Mouse (Mus musculus): ENCODE data around the gene Jdp2.
"Not testable (repeated sequence)": the region's sequence is repeated elsewhere in the genome, so short reads cannot be mapped to it uniquely, and the experiment has no call there.

The Jdp2 gene

GRCm38 (mm10) chr12:85638541-85639325 lies 39.9 kb downstream of the Jdp2 start:
- no peak for DNase-seq (ENCODE audit: low spot score in 2 of 2)

- DNase-seq (ENCODE audit: low spot score in 2 of 2), result peak; percentile 76 to 83
Measured at GRCm38 (mm10) chr12:85639326-85640008, 40.6 kb downstream of the Jdp2 start.

- no peak for DNase-seq (ENCODE audit: low spot score in 2 of 2)
Measured at GRCm38 (mm10) chr12:85640852-85641563, 42.2 kb downstream of the Jdp2 start.

GRCm38 (mm10) chr12:85641564-85641931 lies 42.7 kb downstream of the Jdp2 start:
- no peak for DNase-seq (ENCODE audit: low spot score in 2 of 2)

GRCm38 (mm10) chr12:85643735-85644134 lies 44.9 kb downstream of the Jdp2 start:
- DNase-seq (ENCODE audit: low spot score in 2 of 2), result no peak

GRCm38 (mm10) chr12:85645664-85646063 lies 46.8 kb downstream of the Jdp2 start:
- peak in 1 of 2 experiments; percentile 49 for DNase-seq (ENCODE audit: low spot score in 2 of 2)

GRCm38 (mm10) chr12:85647346-85647745 lies 48.5 kb downstream of the Jdp2 start:
- no peak for DNase-seq (ENCODE audit: low spot score in 2 of 2)

- no peak for DNase-seq (ENCODE audit: low spot score in 2 of 2)
Measured at GRCm38 (mm10) chr12:85647955-85648354, 49.1 kb downstream of the Jdp2 start.

- DNase-seq (ENCODE audit: low spot score in 2 of 2), result peak; percentile 79 to 82
Measured at GRCm38 (mm10) chr12:85659319-85659718, 60.5 kb downstream of the Jdp2 start.

- no peak for DNase-seq (ENCODE audit: low spot score in 2 of 2)
Measured at GRCm38 (mm10) chr12:85660855-85661254, 62.0 kb downstream of the Jdp2 start.

- not testable (repeated sequence) for DNase-seq (ENCODE audit: low spot score in 2 of 2)
Measured at GRCm38 (mm10) chr12:85662232-85662631, 63.4 kb downstream of the Jdp2 start.

- DNase-seq (ENCODE audit: low spot score in 2 of 2), result peak; percentile 80 to 90
Measured at GRCm38 (mm10) chr12:85662896-85663295, 64.1 kb downstream of the Jdp2 start.

- no peak for DNase-seq (ENCODE audit: low spot score in 2 of 2)
Measured at GRCm38 (mm10) chr12:85666112-85666511, 67.3 kb downstream of the Jdp2 start.

- no peak for DNase-seq (ENCODE audit: low spot score in 2 of 2)
Measured at GRCm38 (mm10) chr12:85667071-85667470, 68.2 kb downstream of the Jdp2 start.

- no peak for DNase-seq (ENCODE audit: low spot score in 2 of 2)
Measured at GRCm38 (mm10) chr12:85668696-85669095, 69.9 kb downstream of the Jdp2 start.

GRCm38 (mm10) chr12:85670080-85670479 lies 71.3 kb downstream of the Jdp2 start:
- DNase-seq (ENCODE audit: low spot score in 2 of 2), result no peak

GRCm38 (mm10) chr12:85673914-85674313 lies 75.1 kb downstream of the Jdp2 start:
- DNase-seq (ENCODE audit: low spot score in 2 of 2), result no peak

- DNase-seq (ENCODE audit: low spot score in 2 of 2), result no peak
Measured at GRCm38 (mm10) chr12:85679117-85679516, 80.3 kb downstream of the Jdp2 start.

- DNase-seq (ENCODE audit: low spot score in 2 of 2), result no peak
Measured at GRCm38 (mm10) chr12:85679808-85680207, 81.0 kb downstream of the Jdp2 start.

GRCm38 (mm10) chr12:85682328-85682727 lies 83.5 kb downstream of the Jdp2 start:
- DNase-seq (ENCODE audit: low spot score in 2 of 2), result no peak

GRCm38 (mm10) chr12:85684411-85685275 lies 85.8 kb downstream of the Jdp2 start:
- DNase-seq (ENCODE audit: low spot score in 2 of 2), result no peak

Measured in right cerebral cortex, postnatal 10 days (tissue).